Mouse (Mus musculus) embryo, embryonic 10.5 days (tissue): Measurements from ENCODE around the gene Scn1a.

Experiments
- DNase-seq: peaks from one replicate; pipeline ENCODE4 v3.0.0-alpha.2; 2015; ENCODE audit warnings: low spot score

Scn1a gene

DNA sequence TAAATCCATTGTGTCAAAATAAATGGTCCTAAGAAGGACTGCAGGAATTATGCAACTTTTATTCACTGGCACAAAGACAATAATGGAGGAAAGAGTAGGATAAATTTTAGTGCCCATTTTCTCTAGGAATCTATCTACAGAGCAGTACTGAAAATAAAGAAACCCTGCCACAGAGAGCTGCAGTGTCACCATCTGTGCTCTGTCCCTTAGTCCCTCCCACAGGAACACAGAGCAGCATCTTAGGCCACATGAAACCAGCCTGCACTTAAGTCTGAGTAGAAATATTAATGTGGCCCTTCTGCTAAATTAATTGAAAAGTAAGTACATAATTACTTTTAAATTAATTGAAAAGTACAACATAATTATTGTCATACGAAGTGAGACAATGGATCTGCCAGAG lies 196.6 kb downstream of the Scn1a start:
- DNase-seq: no peak

DNA sequence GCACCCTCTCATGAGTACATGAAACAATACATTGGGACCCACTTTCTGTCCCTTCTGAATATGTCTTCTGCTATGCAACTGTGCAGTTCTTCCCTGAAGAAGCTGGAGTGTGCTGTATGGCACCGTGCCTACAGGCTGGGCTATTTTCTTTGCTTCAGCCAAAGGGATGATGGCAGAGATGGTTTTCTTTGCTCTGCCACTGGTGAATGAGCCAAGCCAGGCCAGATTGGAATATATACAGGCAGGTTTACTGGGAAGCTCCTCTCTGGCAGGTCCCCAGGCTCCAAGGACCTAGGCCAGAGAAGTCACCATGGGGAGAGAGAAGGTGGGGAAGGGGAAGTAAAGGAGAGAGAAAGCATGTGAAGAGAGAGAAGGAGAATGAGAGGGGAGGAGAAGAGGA lies 200.3 kb downstream of the Scn1a start:
- no peak for DNase-seq

DNA sequence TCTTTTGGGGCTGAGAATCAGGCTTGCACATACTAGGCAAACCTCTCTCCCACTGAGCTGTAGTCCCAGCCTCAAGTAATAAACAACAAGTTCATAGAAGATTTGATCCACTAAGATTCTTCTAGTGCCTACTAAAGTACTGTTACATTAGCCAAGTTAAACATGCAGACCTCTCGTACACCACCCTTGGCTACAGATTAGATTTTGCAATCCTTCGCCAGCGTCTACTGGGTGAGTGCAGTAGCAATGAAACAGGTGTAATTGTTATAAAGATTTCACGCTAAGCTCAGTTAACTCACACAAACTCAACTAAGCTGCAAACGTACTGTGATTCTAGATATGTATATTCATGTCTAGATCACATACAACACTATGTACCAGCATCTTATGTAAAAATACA lies 201.8 kb downstream of the Scn1a start:
- no peak for DNase-seq

DNA sequence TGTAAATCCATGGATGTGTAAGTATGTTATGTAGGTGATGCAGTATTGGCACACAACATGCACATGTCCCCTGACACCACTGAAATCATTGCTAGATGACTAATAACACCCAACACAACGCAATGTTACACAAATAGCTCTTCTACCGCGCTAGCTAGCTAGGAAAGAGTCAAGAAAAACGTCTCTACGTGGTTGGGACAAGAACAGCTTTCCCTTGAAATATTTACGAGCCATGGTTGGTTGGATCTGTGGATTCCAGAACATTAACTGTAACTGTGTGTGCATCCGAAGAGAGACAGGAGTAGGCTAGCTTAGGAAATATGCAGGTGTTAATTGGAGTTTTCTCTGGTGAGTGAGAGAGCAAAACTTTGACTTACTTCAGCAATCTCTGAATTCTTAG lies 219.7 kb downstream of the Scn1a start:
- no peak for DNase-seq
